Mouse (Mus musculus) thymus, postnatal 0 days (tissue): Measurements from ENCODE around the gene Pla2g2f. TPM values are rescaled to one million over a fixed set of nuclear protein-coding genes. Genes with fewer than 3 reads are reported as not detected.

ENCODE experiments used
- DNase-seq: peaks from one replicate; pipeline ENCODE4 v3.0.0-alpha.2; 2015; ENCODE audit warnings: low spot score
- polyA plus RNA-seq: library from polyadenylated mRNA; unstranded; fragments of >200 nt; fragmentation: Nextera tagmentation; extraction: Ambion mirVana; gene quantifications from 2 replicates; pipeline ENCODE4 v1.2.1, GENCODE M21; 2015

Gene Pla2g2f
- 0.15 and 0.25 TPM in 2 replicates for polyA plus RNA-seq

DNA sequence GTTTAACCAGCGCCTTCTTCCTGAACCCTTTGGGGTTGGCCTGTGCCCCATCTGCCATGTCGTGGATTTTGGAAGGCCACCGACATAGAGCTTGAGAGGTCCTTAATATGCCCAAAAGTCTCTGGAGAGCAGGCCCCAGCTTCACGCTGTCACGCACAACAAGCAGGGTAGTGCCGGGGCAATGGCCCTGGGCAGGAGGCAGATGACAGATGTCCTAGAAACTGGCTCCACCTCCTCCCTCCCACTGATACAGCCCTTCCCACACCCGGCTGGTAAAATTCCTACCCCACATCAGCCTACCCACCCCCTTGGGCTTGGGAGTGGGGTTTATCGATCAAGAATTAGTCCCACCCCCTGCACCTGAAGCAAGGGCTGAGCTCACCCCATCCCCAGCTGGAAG, at the start of gene Pla2g2f:
Gene Pla2g2f (minus strand): TSS at position 211 of the 400 bp plus-strand sequence.
- DNase-seq, result no peak

DNA sequence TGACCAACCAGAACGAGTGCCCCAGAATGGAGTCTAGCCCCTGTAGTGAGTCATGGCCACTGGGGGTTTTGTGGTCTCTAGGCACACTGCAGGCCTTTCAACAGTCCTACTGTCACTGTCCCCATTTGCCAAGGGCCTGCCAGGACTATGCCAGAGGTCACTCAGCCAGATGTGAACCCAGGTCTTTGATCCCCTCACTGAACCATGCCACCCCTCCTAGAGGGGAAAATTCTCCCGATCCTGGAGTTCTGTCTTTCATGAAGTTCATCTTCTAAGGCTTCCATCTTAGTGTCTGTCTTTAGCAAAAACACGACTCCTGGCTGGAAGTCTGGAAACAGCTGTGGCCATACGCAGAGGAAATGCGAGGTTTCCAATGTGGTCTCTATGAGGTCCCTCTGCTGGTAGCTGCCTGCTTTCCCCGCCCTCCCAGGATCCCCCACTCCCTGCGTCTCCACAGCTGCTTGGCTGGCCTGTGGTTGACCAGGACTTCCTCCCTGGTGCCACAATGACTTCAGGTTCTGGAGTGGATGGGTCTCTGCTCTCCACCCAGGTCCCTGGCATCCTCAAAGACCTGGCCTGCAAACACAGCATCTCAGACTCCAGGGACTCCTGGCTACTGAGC, 49.6 kb upstream of the Pla2g2f start:
- no peak for DNase-seq

DNA sequence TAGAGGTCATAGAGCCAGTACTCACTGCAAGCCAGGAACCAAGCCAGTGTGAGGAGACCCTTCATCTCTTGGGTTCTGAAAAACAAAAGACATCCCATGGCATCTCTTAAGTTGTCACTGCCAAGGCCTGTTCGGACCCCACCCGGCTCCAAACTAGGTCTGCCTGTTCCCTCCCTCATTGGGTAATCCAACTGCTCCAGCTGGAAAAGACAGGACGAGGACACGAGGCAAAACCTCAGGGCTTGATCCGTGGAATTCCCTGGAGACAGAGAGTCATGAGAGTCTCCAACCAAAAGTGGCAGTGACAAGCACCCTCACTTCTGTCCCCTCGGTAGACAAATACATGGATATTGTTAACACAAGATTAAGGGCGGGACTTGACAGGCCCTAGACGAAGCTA, 48.7 kb upstream of the Pla2g2f start:
- no peak for DNase-seq

DNA sequence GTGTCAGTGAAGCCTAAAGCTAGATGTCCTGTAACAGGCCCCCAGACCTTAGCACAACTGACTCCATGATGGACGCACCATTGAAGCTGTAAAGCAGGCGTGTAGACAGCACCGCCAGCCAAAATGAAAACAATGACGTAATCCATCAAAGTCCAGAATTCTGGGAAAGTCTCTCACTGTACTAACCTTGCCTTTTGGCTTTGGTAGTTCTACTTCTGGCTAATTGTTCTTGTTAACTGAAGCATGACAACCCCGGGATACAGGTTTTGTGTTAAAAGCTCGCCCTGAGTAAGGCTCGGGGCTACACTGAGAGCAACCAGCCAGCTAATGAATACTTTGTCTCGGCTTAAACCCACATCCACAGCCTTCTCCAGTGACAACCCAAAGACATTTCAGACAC, 47.8 kb upstream of the Pla2g2f start:
- DNase-seq, result no peak

DNA sequence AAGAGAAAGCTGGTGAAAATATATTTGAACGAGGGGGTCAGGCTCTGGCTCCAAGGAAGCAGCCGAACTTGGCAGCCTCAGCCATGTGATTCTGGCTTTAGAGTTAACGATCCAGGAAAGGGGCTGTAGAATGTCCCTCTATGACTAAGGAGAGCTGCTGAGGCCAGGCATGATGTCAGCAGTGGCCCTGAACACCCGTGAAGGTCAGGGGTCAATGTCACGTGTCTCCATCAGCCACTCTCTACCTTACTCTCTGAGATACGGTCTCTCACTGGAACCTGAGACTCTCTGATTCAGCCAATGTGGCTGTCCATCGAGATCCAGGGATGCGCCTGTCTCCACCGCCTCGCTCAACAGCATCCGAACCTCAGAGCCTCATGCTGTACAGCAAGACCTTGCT, 45.5 kb upstream of the Pla2g2f start:
- DNase-seq, result no peak

DNA sequence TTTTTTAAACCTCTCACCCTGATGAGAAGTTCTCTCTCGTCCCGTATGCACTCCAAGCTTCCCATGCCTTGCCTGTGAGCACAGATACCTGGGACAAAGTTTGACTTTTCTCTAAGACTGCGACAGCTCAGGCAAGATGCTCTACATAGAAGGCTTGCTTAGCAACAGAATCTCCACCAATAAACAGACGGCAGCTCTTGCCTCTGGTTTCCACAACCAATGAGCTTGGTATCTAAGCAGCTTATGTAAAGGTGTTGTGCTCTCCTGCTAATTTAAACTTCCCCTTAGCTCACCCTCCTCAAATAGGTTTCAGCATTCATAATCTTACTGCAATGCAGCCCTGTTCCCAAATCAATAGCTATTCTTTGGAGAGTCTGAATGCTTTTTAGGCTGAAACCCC, 44.2 kb upstream of the Pla2g2f start:
- no peak for DNase-seq

DNA sequence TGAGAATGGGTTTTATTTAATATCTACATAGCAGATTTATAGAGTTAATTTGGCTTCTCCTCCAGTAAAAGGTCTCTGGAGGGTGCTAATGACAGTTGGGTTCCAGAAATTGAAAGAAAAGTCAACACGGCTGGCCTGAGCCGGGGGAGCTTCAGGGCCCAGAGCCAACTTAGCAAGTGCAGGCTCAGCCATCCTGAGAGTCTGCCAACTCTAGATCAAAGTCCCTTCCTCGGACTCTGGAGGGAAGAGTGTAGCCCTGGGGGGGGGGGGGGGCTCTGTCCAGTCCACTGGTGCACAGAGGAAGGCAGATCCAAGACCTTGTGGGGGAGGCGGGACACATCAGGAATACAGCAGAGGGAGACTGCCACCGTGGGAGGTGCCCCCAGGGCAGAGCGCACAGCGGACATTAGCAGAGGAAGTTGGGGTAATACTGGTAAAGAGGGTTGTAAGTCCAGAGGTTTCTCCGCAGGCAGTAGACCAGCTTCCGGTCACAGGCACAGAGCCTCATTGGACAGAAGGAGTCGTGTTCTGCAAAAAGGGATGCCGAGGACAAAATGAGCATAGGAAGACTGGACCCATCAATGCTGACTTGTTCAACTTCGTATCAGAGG, 42.8 kb upstream of the Pla2g2f start:
- no peak for DNase-seq

DNA sequence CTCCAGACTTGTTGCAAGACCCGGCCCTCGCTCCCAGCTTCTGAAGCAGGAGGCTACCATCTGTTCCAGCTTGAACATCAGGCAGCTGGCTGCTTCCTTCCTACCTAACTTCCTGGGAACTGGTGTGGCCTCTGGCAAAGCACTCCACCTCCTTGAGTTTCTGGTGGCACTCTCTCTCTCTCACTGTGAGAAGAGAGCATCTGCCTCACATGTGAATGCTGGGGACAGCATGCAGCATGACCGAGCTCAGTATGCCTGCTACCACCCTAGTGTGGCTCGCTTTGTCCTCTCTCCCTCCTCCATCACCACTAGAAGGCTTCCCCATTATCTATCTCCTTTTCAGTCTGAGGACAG, 39.8 kb upstream of the Pla2g2f start:
- no peak for DNase-seq

DNA sequence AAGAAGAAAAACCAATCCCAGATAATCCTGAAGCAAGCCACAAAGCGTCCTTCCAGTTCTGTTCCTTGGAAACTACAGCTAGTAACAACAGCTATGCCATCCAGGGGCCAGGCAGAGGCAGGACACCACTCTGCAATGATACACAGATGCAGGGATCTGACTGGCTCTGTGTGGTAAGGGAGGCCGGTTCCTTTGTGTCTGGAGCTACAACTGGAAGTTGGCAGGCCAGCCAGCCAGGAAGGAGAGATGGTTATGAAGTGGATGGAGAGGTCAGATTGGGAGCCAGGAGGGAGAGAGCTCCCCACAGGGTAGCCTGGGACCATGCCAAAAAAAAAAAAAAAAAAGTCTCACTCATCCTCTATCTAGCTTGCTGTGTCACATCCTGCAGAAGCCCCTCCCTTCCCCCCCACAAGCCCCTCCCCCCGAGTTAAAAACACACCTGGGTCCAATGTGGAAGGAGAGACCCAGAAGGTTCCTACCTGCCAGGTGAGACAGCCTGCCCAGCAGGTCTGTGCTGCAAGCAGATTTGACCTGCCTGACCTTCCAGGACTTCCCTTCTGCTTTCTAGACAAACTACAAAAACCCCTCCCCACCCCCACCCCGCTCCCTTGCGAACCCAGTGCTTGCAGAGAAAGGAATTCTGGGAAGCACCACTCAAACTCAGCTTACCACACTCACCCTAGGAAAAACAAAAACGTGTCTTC, 39.2 kb upstream of the Pla2g2f start:
- no peak for DNase-seq

DNA sequence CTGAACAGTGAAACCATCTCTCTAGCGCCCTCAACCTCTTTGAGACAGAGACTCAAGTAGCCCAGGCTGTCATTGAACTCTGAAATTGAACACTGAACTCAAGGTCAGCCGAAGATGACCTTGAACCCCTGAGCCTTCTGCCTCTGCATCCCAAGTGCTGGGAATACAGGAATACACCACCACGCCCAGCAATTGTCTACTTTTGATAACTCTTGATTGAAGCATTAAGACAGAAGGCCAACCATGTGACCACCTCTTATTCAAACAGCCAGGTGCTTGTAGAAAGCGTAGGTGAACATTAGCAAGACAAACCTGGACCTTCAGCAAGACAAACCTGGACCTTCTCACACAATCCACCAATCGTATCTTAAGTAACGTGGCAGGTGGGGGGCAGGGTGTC, 36.9 kb upstream of the Pla2g2f start:
- DNase-seq, result no peak

DNA sequence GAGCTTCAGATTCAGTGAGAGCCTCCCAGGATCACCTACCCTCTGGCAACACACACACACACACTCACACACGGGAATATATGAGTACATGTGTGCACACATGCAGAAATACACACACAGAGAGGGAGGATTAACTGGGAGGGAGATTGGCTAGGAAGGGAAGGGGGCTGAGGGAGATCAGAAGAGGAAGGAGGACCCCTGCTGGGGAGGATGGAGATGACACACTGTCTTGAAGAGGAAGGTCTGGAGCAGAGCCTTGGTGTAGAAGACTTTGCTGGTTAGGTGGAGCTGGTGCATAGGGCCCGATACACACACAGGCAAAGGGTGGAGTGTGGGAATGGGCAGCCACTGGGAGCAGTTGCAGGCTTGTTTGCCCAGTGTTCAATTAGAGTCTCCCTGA, 35.9 kb upstream of the Pla2g2f start:
- no peak for DNase-seq

DNA sequence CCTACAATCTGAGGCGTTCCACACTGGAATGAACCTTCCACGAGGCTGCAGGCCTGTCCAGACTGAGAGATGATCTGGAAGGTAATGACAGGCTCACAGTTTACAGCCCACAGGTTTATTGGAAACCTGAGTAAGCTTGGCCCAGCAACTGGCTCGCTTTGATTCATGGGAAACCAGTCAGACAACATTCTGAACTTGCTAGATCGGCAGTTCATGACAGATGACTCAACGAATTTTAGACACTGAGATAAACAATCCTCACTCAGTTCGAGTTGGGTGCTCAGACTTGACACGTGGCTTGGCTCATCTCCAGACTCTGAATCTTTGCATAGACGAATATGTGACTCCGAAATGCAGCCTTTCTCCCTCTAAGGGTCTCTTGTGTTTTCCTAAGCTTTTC, 35.2 kb upstream of the Pla2g2f start:
- no peak for DNase-seq

DNA sequence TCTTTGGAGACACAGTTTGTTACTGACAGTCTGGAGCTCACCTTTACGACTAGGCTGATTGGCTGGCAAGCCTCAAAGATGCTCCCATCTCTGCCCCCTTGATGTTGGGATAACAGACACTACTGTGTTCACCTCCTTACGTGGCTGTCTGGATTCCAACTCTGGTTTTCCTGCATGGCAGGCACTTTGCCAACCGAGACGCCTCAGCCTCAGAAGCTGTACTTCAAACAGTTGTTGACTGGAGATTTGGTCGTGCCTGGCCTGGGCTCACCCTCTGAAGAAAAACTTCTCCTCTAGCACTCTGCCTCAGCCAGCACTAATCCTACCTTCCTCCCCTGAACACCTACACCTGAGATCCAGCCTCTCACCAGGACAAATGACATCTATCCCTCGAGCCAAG, 34.0 kb upstream of the Pla2g2f start:
- DNase-seq, result no peak

DNA sequence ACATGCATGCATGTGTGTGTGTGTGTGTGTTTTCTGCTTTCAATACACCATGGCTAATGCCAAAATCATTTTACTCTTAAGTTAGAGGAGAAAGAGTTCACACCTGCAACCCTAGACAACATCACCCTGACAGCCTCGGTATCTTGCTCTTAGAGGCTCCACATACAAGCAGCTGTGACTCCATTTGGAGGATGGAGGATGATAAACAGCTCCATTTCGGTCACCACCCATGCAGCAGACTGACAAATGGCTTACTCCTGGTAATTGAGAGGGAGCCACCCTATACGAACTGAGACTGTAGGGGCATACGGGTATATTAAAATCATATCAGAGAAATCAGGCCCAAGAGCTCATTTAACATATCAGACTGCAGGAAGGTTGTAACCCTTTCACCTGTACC, 31.0 kb upstream of the Pla2g2f start:
- no peak for DNase-seq

DNA sequence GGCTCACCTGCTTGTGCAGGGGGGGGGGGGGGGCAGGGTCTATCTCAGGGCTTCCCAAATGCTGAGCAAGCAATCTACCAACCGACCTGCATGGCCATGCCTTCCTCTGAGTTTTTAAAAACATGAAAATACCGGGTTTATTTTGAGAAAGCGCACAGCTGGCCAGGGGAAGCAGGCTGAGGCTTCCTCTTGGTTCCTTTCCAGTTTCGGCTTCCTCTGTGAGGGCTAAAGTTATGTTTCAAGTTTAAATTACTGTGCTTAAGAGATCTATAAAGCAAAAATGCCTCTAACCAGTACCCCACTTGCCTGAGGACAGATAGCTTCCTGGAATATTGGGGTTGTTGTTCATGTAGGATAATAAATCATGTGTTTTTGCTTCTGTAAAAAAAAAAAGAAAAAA, 28.7 kb upstream of the Pla2g2f start:
- DNase-seq, result no peak

DNA sequence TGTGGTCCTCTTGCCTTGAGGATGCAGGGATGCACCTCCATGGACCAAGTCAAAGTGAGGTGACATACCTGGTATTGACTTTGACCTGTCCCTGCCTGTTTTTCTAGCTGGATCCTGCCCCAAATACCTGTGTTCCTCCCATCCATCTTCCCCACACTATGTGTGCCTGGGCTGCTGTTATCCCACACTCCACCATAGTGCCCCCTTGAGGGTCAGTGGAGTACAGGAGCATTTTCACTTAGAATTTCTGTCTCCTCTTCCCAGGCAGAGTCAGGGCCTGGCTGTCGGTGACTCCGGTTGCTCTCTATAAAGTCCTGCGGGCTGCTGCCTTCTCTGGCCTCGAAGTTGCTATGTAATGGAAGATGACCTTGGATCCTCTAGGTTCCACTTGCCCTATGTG, 28.3 kb upstream of the Pla2g2f start:
- no peak for DNase-seq

DNA sequence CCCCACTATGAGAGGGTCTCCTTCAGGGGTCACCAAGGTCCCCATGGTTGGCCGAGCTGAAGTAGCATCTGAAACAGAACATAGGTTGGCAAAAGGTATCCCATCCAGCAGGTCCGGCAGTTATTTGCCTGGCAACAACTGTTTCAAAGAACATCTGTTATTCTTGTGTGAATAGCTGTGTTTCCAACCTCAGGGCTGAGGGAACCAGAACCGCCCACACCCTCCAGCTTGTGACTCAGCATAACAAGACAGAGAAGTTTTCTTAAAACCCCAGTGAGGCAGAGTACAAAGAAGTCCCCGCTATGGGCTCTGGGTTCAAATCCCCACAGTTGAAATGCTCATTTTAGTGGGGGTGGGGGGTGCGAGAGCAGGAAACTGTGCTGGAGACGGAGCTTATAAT, 24.7 kb upstream of the Pla2g2f start:
- DNase-seq, result no peak

DNA sequence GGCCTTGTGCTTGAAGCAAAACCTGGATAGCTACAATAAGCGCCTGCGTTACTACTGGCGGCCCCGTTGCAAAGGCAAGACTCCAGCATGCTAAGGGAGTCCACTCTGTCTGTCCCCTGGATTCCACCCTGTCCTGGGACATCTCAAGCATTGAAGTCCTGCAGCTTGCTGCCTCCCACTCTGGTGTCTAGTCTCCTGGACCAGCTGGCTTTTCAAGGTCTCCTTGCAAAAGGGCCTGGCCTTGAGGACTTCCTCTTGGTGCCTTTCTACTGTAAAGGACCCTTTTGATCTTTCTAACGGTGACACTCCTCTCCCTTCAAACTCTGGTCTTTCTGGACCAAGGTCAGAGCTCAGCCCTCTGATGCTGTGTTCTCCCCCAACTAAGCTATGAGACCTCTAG, 22.9 kb upstream of the Pla2g2f start:
- no peak for DNase-seq

DNA sequence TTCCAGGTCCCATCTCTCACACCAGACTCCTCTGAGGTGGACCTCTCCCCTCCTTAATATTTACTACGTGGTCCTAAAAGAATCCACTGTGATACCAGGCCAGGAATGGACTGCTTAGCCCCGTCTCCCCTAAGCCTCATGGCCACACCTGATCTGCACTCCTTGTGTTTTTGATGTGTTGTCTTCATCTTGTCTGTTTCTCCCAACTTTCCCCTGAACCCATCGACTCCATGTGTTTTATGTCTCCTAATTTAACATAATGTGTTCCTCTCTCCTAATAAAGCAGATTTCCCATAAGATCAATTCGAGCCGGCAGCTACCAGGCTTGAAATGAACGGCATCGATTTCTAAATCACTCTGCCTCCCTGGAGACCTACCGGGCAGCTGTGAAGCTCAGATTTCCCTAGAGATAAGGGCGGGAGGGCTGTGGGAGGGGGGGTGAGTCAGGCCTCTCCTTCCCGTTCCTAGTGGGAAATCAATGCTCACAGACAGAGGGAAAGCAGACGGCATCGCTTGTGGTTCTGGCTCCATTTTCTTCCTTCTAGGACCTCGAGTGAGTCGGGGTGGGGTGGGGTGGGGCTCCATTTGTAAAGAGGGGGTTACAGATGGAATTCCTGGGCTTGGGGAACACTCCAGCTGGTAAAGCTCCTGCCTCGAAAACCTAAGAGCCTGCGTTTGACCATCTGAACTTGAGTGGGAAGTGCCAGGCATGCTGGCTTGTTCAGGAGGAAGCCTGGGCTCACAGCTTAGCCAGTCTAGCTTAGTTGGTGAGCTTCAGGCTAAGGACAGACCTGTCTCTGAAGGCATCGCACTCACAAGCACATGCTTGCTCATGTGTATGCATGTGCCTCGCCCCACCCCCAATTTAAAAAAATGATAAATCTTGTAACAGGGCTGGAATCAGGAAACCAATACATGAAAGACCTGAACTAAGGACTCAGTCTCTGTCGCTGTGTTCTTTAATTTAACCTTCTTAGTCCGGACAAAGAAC, 20.3 kb upstream of the Pla2g2f start:
- no peak for DNase-seq

DNA sequence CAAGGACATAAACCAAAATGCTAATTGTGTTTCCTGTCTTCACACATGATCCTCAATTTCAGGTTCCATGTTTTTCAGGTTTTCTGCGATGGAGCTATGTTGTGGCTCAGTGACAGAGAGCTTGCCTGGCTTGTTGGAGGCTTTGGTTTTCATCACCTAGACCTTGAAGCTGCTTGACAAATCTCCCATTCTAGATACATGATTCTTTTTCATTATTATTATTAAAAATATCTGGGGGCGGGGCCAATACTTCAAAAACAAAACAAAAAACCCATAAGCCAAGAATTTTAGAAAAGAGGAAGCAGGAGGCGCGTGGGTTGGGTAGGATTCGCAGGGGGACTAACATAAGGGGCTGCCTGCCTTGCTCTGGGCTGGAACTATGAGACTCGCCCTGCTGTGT, 18.0 kb upstream of the Pla2g2f start, which contains the start of gene Pla2g2d:
Gene Pla2g2d (plus strand): TSS at position 301 of the 400 bp plus-strand sequence.
- no peak for DNase-seq

DNA sequence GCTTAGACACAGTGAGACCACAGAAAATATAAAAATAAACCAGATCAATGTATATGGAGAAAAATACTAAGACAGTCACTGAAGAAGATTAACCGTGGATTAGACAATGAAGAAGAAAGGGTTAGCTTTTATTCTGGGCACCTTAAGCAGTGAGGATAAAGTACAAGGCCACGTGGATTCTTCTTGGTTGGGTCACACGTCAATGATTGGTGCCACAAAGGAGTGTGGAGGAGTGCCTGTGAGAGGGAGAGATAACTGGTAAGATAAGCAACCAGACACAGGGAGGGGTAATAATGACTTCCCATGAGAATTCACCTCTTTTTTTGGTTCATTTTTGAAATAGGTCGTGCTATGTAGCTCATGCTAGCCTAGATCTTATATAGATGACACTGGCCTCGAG, 15.0 kb upstream of the Pla2g2f start:
- DNase-seq, result no peak

DNA sequence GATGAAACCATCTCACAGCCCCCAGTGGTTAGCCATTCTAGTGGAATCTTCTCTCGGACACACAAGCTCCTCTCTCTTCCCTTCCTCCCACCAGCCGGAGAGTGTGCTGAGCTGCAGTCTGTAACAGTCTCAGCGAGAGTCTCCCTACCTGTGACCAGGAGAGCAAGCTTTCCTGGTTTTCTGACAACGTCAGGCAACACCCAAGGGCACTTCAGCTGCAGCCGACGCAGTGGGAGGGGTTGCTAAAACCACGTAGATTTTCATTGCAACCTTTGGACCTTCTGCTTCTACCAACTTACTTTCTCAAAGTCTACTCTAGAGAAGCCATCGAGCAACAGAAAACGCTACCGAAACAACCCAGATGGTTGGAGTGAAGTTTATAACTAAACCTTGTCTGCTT, 14.5 kb upstream of the Pla2g2f start:
- DNase-seq, result no peak
